Mouse (Mus musculus): ENCODE results near the gene Gm20441.

GRCm38 (mm10) chr10:75725449-75725848 lies 55.3 kb downstream of the Gm20441 start:
- no peak for TF ChIP-seq POLR2A (IDR thresholded peaks at IDR 0.05; ENCODE audit: low read depth, low read length)
- no peak for TF ChIP-seq CTCF (IDR thresholded peaks at IDR 0.05; ENCODE audit: borderline replicate concordance, insufficient read depth, low read length)

Data from embryonic fibroblast, embryonic 13.5 days (primary cell).